Mouse (Mus musculus) kidney, embryonic 16.5 days (tissue): Measurements from ENCODE around the gene Gm826. TPM values are rescaled to one million over a fixed set of nuclear protein-coding genes. Genes with fewer than 3 reads are reported as not detected.
A peak's percentile ranks its signal among the peaks of the same experiment; 100 is the strongest.

Experiments used
- ATAC-seq: fragments of 200-750 bp; cut with Nextera tagmentation; 2 replicates; pipeline ENCODE4 v1.8.0; 2017; ENCODE audit warnings: moderate TSS enrichment; ENCODE audit not compliant: low FRiP score, low TSS enrichment
- H3K27ac ChIP-seq: fragments of 300-500 bp; sonication (generic); 2 replicates; pipeline ENCODE4 v1.5.1; 2014; ENCODE audit warnings: low read length
- H3K27me3 ChIP-seq: fragments of 300-500 bp; sonication (generic); 2 replicates; pipeline ENCODE4 v1.6.1; 2014; ENCODE audit warnings: low read length, control low read depth, mixed read lengths; ENCODE audit not compliant: insufficient read depth
- H3K36me3 ChIP-seq: fragments of 300-500 bp; sonication (generic); 2 replicates; pipeline ENCODE4 v1.6.1; 2014; ENCODE audit warnings: low read length, control low read depth, mixed read lengths; ENCODE audit not compliant: insufficient read depth
- H3K4me1 ChIP-seq: fragments of 300-500 bp; sonication (generic); 2 replicates; pipeline ENCODE4 v1.6.1; 2014; ENCODE audit warnings: low read length, control low read depth, mixed read lengths; ENCODE audit not compliant: insufficient read depth
- H3K4me2 ChIP-seq: fragments of 300-500 bp; sonication (generic); replicated peaks from 2 replicates; pipeline ENCODE4 v1.6.1; 2014; ENCODE audit warnings: low read depth, low read length
- H3K4me3 ChIP-seq: fragments of 300-500 bp; sonication (generic); 2 replicates; pipeline ENCODE4 v1.5.1; 2014; ENCODE audit warnings: mild to moderate bottlenecking, low read length
- H3K9ac ChIP-seq: fragments of 300-500 bp; sonication (generic); replicated peaks from 2 replicates; pipeline ENCODE4 v1.6.1; 2014; ENCODE audit warnings: low read length
- H3K9me3 ChIP-seq: fragments of 300-500 bp; sonication (generic); 2 replicates; pipeline ENCODE4 v1.6.1; 2016; ENCODE audit warnings: low read length, control low read depth
- WGBS: fragments of 180-500 bp; shearing (Covaris S2); extraction: QIAGEN DNeasy Blood & Tissue Kit; methylation state at CpG from one replicate; pipeline ENCODE4 v1.1.7; 2014; 5-methylcytosine and 5-hydroxymethylcytosine counted together
- polyA plus RNA-seq: library from polyadenylated mRNA; unstranded; fragments of >200 nt; fragmentation: Nextera tagmentation; extraction: Ambion mirVana; gene quantifications from 2 replicates; pipeline ENCODE4 v1.2.1, GENCODE M21; 2015

Gm826 gene
- 0.67 and 0.91 TPM in 2 replicates for polyA plus RNA-seq

- Histone ChIP-seq H3K4me2 (no peak within 1 kb of the TSS), H3K27me3 (no peaks in the 10 kb centered on the region), H3K36me3 (no peaks in the 10 kb centered on the region), H3K27ac (no peak within 1 kb of the TSS), H3K4me3 (no peak within 1 kb of the TSS), H3K9ac (no peak within 1 kb of the TSS), H3K4me1 (peaks cover 2% of the 10 kb centered on the region; the same call in 1 of the 2 replicates), H3K9me3 (no peaks in the 10 kb centered on the region)
- WGBS, result 53% methylated on average over 4 of the region's 4 CpGs
- ATAC-seq, result no peak
Observed at GRCm38 (mm10) chr2:160334111-160334661, at the start of gene Gm826. Gene Gm826 (minus strand): TSS chr2:160334162.

- Histone ChIP-seq H3K27me3 (peaks cover 11% of the 10 kb centered on the region; the same call in 1 of the 2 replicates), H3K4me1 (peaks cover 10% of the 10 kb centered on the region; the same call in 1 of the 2 replicates), H3K27ac (no peak overlapping the region), H3K9me3 (no peaks in the 10 kb centered on the region), H3K4me2 (no peak overlapping the region), H3K9ac (no peak overlapping the region), H3K36me3 (no peaks in the 10 kb centered on the region), H3K4me3 (no peak overlapping the region)
- 40% methylated on average over 3 of the region's 3 CpGs for WGBS
- ATAC-seq, result peak; percentile 84; the same call in 1 of the 2 replicates
Observed at GRCm38 (mm10) chr2:160383418-160383817, 49.5 kb upstream of the Gm826 start.

GRCm38 (mm10) chr2:160378271-160378670 is 44.3 kb upstream of the Gm826 start:
- H3K9ac ChIP-seq, result no peak overlapping the region
- 0 out of 2 replicates have a peak, but pooled peaks cover 5% of the 10 kb centered on the region for H3K4me1 ChIP-seq
- no peak overlapping the region for H3K4me3 ChIP-seq
- no peaks in the 10 kb centered on the region for H3K9me3 ChIP-seq
- 50% methylated on average over 4 of the region's 4 CpGs for WGBS
- H3K4me2 ChIP-seq, result no peak overlapping the region
- no peaks in the 10 kb centered on the region for H3K36me3 ChIP-seq
- peaks cover 33% of the 10 kb centered on the region for H3K27me3 ChIP-seq
- no peak overlapping the region for H3K27ac ChIP-seq
- peak; percentile 12; the same call in 1 of the 2 replicates for ATAC-seq

GRCm38 (mm10) chr2:160376236-160376635 is 42.3 kb upstream of the Gm826 start:
- peaks cover 44% of the 10 kb centered on the region for H3K27me3 ChIP-seq

GRCm38 (mm10) chr2:160369653-160370420 is 35.9 kb upstream of the Gm826 start:
- ATAC-seq, result no peak
- Histone ChIP-seq H3K4me1 (peaks cover 34% of the 10 kb centered on the region), H3K27ac (no peak overlapping the region), H3K36me3 (no peaks in the 10 kb centered on the region), H3K9ac (0 out of 2 replicates have a peak overlapping the region, but pooled peaks have one; percentile 50), H3K4me3 (peak overlapping the region; percentile 40; the same call in 1 of the 2 replicates), H3K4me2 (peak overlapping the region; percentile 99), H3K27me3 (peaks cover 66% of the 10 kb centered on the region), H3K9me3 (no peaks in the 10 kb centered on the region)
- WGBS, result 6% methylated on average over 25 of the region's 25 CpGs

More at GRCm38 (mm10) chr2:160376236-160376635, 42.3 kb upstream of the Gm826 start:
- Histone ChIP-seq H3K36me3 (no peaks in the 10 kb centered on the region), H3K4me2 (no peak overlapping the region), H3K9ac (no peak overlapping the region), H3K4me3 (no peak overlapping the region), H3K27ac (no peak overlapping the region), H3K9me3 (no peaks in the 10 kb centered on the region), H3K4me1 (no peaks in the 10 kb centered on the region)
- ATAC-seq, result no peak
- WGBS, result 50% methylated on average over 5 of the region's 5 CpGs

GRCm38 (mm10) chr2:160368422-160369357 is 34.7 kb upstream of the Gm826 start:
- peaks cover 64% of the 10 kb centered on the region for H3K27me3 ChIP-seq
- H3K4me2 ChIP-seq, result peak overlapping the region; percentile 99
- H3K4me1 ChIP-seq, result peaks cover 34% of the 10 kb centered on the region
- no peaks in the 10 kb centered on the region for H3K9me3 ChIP-seq
- peak overlapping the region; percentile 40 for H3K4me3 ChIP-seq
- H3K27ac ChIP-seq, result no peak overlapping the region
- H3K9ac ChIP-seq, result peak overlapping the region; percentile 50
- H3K36me3 ChIP-seq, result no peaks in the 10 kb centered on the region
- WGBS, result 1% methylated on average over 52 of the region's 52 CpGs
- ATAC-seq, result no peak

GRCm38 (mm10) chr2:160367448-160368208 is 33.7 kb upstream of the Gm826 start:
- Histone ChIP-seq H3K4me1 (peaks cover 34% of the 10 kb centered on the region), H3K9ac (peak overlapping the region; percentile 77), H3K9me3 (no peaks in the 10 kb centered on the region), H3K4me3 (peak overlapping the region; percentile 58), H3K4me2 (peak overlapping the region; percentile 99), H3K27me3 (peaks cover 65% of the 10 kb centered on the region), H3K36me3 (no peaks in the 10 kb centered on the region), H3K27ac (peak overlapping the region; percentile 81)
- under 1% methylated on average over 45 of the region's 45 CpGs for WGBS
- ATAC-seq, result peak; percentile 65

GRCm38 (mm10) chr2:160366980-160367338 is 33.0 kb upstream of the Gm826 start, which contains the start of gene Mafb:
Gene Mafb (minus strand): TSS chr2:160367065.
- H3K4me1 ChIP-seq, result peaks cover 34% of the 10 kb centered on the region
- peaks cover 65% of the 10 kb centered on the region for H3K27me3 ChIP-seq
- peak within 1 kb of the TSS; percentile 77 for H3K9ac ChIP-seq
- WGBS, result 0% methylated on average over 37 of the region's 37 CpGs
- no peaks in the 10 kb centered on the region for H3K9me3 ChIP-seq
- ATAC-seq, result peak; percentile 88
- peak within 1 kb of the TSS; percentile 58 for H3K4me3 ChIP-seq
- H3K4me2 ChIP-seq, result peak within 1 kb of the TSS; percentile 99
- H3K27ac ChIP-seq, result peak within 1 kb of the TSS; percentile 81
- H3K36me3 ChIP-seq, result no peaks in the 10 kb centered on the region
